Mouse (Mus musculus): ENCODE data around the gene Tfap4. TPM values are rescaled to one million over a fixed set of nuclear protein-coding genes. Genes with fewer than 3 reads are reported as not detected.

Tfap4 gene
- polyA plus RNA-seq, 1 experiment: 21.2 TPM

DNA sequence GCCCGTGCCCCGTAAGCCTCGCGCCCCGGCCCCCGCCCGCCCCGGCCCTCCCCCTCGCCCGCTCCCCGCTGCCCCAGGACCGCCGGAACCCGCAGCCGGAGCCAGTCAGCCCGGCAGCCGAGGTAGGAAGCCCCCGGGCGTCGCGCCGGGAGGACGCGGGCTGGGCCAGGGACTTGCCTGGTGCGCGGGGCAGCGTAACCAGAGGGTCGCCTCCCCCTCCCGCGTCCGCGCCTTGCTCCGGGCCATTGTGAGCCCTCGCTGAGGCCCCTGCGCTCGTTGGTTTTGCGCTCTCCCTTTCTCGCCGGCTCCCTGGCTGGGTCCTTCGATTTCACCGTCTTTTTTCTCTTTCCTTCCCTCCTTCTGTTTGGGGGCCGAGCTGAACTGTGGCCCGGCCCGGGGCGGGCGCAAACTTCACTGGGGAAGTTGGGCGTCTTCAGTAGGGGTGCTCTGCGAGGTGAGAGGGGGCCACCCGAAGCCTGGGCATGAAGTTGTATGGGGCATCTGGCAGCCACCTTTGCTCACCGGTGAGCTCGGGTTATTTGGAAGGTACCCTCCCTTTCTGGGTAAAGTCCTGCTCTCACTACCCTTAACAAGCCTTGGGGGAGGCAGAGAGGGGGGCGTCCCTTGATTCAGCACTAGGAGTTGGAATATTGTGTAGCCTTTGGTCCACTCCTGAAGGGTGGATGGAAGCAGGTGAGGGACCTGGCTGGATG is 35.3 kb upstream of the Tfap4 start:
- Histone ChIP-seq H3K9me3 (replicated peaks; ENCODE audit: control insufficient read depth, insufficient read depth, low read length, poor library complexity, severe bottlenecking) (no peaks in the 10 kb centered on the region), H3K4me3 (ENCODE audit: low read depth, low read length) (peak overlapping the region; percentile 83), H3K4me1 (ENCODE audit: control insufficient read depth, insufficient read depth, low read length) (peaks cover 13% of the 10 kb centered on the region), H3K9ac (ENCODE audit: low read depth, poor library complexity, severe bottlenecking) (peak overlapping the region; percentile 96), H3K36me3 (ENCODE audit: control insufficient read depth, insufficient read depth, low read length, poor library complexity, severe bottlenecking) (no peaks in the 10 kb centered on the region), H3K27me3 (ENCODE audit: control insufficient read depth, insufficient read depth, low read length, poor library complexity, severe bottlenecking) (no peaks in the 10 kb centered on the region), H3K27ac (ENCODE audit: insufficient read depth, low read length) (peak overlapping the region; percentile 36)
- no peak for TF ChIP-seq POLR2A (IDR thresholded peaks at IDR 0.05; ENCODE audit: insufficient read depth, low read length)
- TF ChIP-seq EP300 (IDR thresholded peaks at IDR 0.05; ENCODE audit: insufficient read depth, low read depth, low read length): no peak
- no peak for TF ChIP-seq CTCF (IDR thresholded peaks at IDR 0.05; ENCODE audit: low read depth, low read length)

DNA sequence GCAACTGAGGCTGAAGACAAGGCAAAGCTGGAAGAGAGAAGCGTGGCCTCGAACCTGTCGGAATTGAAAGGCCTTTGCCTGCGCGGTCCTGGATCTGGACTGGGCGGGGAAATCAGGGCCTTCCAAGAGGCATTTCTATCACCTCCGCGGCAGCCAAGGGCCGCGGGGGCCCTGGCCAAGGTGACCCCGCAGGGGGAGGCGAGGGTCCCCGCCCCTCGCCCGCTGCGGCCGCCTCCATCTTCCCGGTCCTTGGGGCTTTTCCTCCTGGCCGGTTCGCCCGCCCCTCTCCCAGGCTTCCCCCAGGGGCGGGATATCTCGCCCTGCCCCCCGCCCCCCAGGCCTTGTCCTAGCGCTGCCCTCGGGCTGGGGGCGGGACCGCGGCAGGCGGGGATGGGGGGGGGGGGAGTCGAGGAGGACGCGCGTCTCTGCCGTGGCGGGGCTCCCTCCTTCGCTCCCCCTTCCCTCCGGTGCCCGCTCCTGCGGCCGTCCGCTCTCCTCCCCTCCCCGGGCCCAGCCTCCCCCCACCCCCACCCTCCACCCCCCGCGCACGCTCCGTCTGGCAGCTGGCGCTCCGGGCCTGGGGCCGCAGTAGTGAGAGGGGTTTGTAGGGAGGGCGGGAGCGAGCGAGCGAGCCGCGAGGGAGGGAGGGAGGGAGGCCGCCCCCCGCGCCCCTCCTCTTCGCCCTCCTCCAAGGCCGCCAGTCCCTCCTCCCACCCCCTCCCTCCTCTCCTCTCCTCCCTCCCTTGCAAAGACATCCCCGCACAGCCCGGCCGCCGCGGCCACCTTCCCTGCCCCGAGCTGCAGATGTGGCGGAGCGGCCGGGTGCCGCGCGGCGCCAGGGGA is 34.5 kb upstream of the Tfap4 start, which contains the start of gene Glis2:
TSS of gene Glis2 (plus strand) at position 743 of the 843 bp plus-strand sequence.
- no peaks in the 10 kb centered on the region for H3K27me3 ChIP-seq (ENCODE audit: control insufficient read depth, insufficient read depth, low read length, poor library complexity, severe bottlenecking)
- no peaks in the 10 kb centered on the region for H3K36me3 ChIP-seq (ENCODE audit: control insufficient read depth, insufficient read depth, low read length, poor library complexity, severe bottlenecking)
- H3K9me3 ChIP-seq (replicated peaks; ENCODE audit: control insufficient read depth, insufficient read depth, low read length, poor library complexity, severe bottlenecking): no peaks in the 10 kb centered on the region
- peak within 1 kb of the TSS; percentile 83 for H3K4me3 ChIP-seq (ENCODE audit: low read depth, low read length)
- peak within 1 kb of the TSS; percentile 36 for H3K27ac ChIP-seq (ENCODE audit: insufficient read depth, low read length)
- peak within 1 kb of the TSS; percentile 96 for H3K9ac ChIP-seq (ENCODE audit: low read depth, poor library complexity, severe bottlenecking)
- TF ChIP-seq EP300 (IDR thresholded peaks at IDR 0.05; ENCODE audit: insufficient read depth, low read depth, low read length): peak; percentile 24; the same call in 1 of the 2 replicates
- TF ChIP-seq POLR2A (IDR thresholded peaks at IDR 0.05; ENCODE audit: insufficient read depth, low read length): no peak
- H3K4me1 ChIP-seq (ENCODE audit: control insufficient read depth, insufficient read depth, low read length): peaks cover 13% of the 10 kb centered on the region

DNA sequence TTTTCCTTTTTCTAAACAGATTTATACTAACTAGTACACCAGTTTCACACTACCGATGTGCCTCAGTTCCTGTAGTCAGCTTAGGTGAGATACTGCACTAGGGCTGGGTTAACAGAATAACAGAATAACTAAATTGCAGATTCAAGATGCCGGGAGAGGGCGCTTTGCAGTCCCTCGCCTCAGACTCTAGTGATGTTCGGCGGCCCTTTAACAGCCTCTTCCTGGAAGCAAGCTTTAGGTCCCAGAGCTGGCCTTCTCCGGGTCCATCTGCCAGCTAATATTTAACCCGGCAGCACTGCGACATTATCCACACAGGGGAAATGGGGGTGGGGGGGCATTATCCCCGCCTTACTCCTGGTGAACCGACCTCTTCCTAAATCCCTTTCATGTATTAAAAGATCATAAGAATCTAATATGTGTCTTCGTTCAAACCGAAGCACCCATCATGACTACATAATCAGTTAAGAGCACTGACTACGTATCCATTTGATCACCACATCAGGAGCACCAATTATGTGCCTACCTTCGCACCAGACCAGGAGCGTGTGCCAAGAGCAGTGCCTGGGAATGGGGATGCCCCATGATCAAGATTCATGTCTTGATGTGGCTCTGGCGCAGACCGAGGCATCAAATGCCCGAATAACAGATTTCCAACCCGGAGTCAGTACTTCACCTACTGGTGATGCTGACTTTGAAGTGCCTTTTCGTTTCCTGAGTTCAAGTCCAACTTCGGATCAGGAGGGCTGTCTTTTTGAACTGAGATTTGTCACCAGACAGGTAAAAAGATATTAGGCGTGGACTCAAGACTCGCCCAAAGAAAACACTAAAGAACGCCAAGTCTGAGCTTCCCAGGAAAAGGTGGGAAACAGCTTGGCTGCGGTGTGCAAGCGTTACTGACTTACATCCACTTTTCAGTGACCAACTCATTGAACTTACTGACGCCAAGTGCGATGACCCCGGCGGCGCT is 33.5 kb upstream of the Tfap4 start:
- Histone ChIP-seq H3K27ac (ENCODE audit: insufficient read depth, low read length) (peak overlapping the region; percentile 56), H3K4me1 (ENCODE audit: control insufficient read depth, insufficient read depth, low read length) (peaks cover 13% of the 10 kb centered on the region), H3K9ac (ENCODE audit: low read depth, poor library complexity, severe bottlenecking) (peak overlapping the region; percentile 96), H3K9me3 (replicated peaks; ENCODE audit: control insufficient read depth, insufficient read depth, low read length, poor library complexity, severe bottlenecking) (no peaks in the 10 kb centered on the region), H3K36me3 (ENCODE audit: control insufficient read depth, insufficient read depth, low read length, poor library complexity, severe bottlenecking) (no peaks in the 10 kb centered on the region), H3K27me3 (ENCODE audit: control insufficient read depth, insufficient read depth, low read length, poor library complexity, severe bottlenecking) (no peaks in the 10 kb centered on the region), H3K4me3 (ENCODE audit: low read depth, low read length) (peak overlapping the region; percentile 55)
- TF ChIP-seq POLR2A (IDR thresholded peaks at IDR 0.05; ENCODE audit: insufficient read depth, low read length): no peak
- TF ChIP-seq CTCF (IDR thresholded peaks at IDR 0.05; ENCODE audit: low read depth, low read length): peak; percentile 47
- no peak for TF ChIP-seq EP300 (IDR thresholded peaks at IDR 0.05; ENCODE audit: insufficient read depth, low read depth, low read length)

DNA sequence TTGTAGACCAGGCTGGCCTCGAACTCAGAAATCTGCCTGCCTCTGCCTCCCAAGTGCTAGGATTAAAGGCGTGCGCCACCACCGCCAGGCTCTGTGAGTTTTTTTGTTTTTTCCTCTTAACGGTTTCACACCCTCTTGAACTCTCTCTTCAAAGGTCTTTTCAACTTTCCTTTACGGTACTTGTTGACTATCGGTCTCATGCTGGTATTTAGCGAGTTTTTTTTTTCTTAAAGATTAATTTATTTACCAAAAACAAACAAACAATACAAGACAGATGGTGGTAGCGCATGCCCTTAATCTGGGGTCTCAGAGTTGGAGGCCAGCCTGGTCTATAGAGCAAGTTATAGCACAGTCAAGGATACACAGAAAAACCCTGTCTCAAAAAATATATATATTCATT is 30.6 kb upstream of the Tfap4 start:
- Histone ChIP-seq H3K4me3 (ENCODE audit: low read depth, low read length) (no peak overlapping the region), H3K9ac (ENCODE audit: low read depth, poor library complexity, severe bottlenecking) (no peak overlapping the region), H3K4me1 (ENCODE audit: control insufficient read depth, insufficient read depth, low read length) (peaks cover 8% of the 10 kb centered on the region), H3K36me3 (ENCODE audit: control insufficient read depth, insufficient read depth, low read length, poor library complexity, severe bottlenecking) (no peaks in the 10 kb centered on the region), H3K27ac (ENCODE audit: insufficient read depth, low read length) (no peak overlapping the region), H3K9me3 (replicated peaks; ENCODE audit: control insufficient read depth, insufficient read depth, low read length, poor library complexity, severe bottlenecking) (no peaks in the 10 kb centered on the region), H3K27me3 (ENCODE audit: control insufficient read depth, insufficient read depth, low read length, poor library complexity, severe bottlenecking) (no peaks in the 10 kb centered on the region)
- no peak for TF ChIP-seq POLR2A (IDR thresholded peaks at IDR 0.05; ENCODE audit: insufficient read depth, low read length)
- no peak for TF ChIP-seq EP300 (IDR thresholded peaks at IDR 0.05; ENCODE audit: insufficient read depth, low read depth, low read length)
- no peak for TF ChIP-seq CTCF (IDR thresholded peaks at IDR 0.05; ENCODE audit: low read depth, low read length)

DNA sequence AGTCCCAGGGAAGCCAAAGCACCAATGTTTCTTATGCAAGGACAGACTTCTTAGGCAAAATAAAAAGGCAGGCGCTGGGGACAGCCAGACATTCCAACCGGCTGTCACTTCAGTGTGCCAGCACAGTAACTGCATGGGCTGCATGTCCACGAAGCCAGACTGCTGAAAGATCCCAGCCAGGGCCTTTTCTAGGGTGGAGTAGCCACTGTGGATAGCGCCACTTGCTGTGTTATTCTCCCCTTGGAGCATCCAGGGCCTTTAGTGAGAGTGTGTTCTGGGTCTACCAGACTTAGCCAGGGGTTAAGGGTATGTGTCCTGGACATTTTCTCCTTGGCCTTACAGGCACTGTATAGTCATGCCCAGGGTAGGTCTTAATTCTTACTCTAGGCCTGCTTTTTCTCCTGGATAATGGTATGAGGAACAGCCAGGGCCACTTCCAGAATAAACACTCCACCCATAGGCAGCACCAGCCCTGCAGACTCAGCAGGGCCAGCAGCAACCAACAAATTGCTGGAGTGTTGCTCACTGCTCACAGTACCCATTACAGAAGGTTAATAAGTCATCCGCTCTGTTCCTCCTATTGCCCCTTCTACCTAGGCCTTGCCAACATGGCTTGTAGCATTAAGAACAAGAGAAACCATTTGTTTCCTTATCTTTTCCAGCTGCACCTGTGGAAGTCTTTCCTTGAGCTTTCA is 28.0 kb upstream of the Tfap4 start:
- H3K36me3 ChIP-seq (ENCODE audit: control insufficient read depth, insufficient read depth, low read length, poor library complexity, severe bottlenecking): no peaks in the 10 kb centered on the region
- peak overlapping the region; percentile 95 for H3K27ac ChIP-seq (ENCODE audit: insufficient read depth, low read length)
- peak overlapping the region; percentile 47 for H3K9ac ChIP-seq (ENCODE audit: low read depth, poor library complexity, severe bottlenecking)
- TF ChIP-seq CTCF (IDR thresholded peaks at IDR 0.05; ENCODE audit: low read depth, low read length) (no peak), EP300 (IDR thresholded peaks at IDR 0.05; ENCODE audit: insufficient read depth, low read depth, low read length) (no peak), POLR2A (IDR thresholded peaks at IDR 0.05; ENCODE audit: insufficient read depth, low read length) (no peak)
- H3K4me1 ChIP-seq (ENCODE audit: control insufficient read depth, insufficient read depth, low read length): peaks cover 7% of the 10 kb centered on the region
- no peaks in the 10 kb centered on the region for H3K27me3 ChIP-seq (ENCODE audit: control insufficient read depth, insufficient read depth, low read length, poor library complexity, severe bottlenecking)
- H3K4me3 ChIP-seq (ENCODE audit: low read depth, low read length): no peak overlapping the region
- no peaks in the 10 kb centered on the region for H3K9me3 ChIP-seq (replicated peaks; ENCODE audit: control insufficient read depth, insufficient read depth, low read length, poor library complexity, severe bottlenecking)
